ENCODE assay signal across 7 mouse cellular contexts in genomic region chr16:11013464-11014147, GRCm38 (mm10). TPM values are rescaled to one million over a fixed set of nuclear protein-coding genes. Genes with fewer than 3 reads are reported as not detected.
DNase-seq lines count a peak whose midpoint lies in the region; ATAC-seq and TF ChIP-seq lines count a peak whose summit lies in the region.
"Not testable (repeated sequence)": the region's sequence is repeated elsewhere in the genome, so short reads cannot be mapped to it uniquely, and the experiment has no call there.

No protein-coding gene starts in this region.

- not testable (repeated sequence) for H3K27me3 ChIP-seq in CH12.LX (replicated peaks); heart, embryonic 12.5 days (replicated peaks); lung, embryonic 15.5 days; spleen, adult 2 months (ENCODE audit: control insufficient read depth, insufficient read depth, low read length)

- H3K4me2 ChIP-seq in CH12.LX (ENCODE audit: insufficient read depth, low read depth, poor library complexity, severe bottlenecking) = peak overlapping the region; percentile 69
- not testable (repeated sequence) for H3K4me2 ChIP-seq in heart, embryonic 12.5 days; lung, embryonic 15.5 days

- TF ChIP-seq RAD21 in CH12.LX (IDR thresholded peaks at IDR 0.05; ENCODE audit: low read depth, low read length) = not testable (repeated sequence)

- 64% methylated on average over 15 of the region's 19 CpGs for WGBS in bone marrow, adult 2 months
- WGBS in heart, embryonic 12.5 days = 82% methylated on average over 14 of the region's 19 CpGs
- WGBS in lung, embryonic 15.5 days = 84% methylated on average over 12 of the region's 19 CpGs
- WGBS in spleen, adult 2 months = 90% methylated on average over 11 of the region's 19 CpGs

- DNase-seq in CD4-positive helper T cell, adult 2 months (ENCODE audit: low read depth, low spot score) = peak; percentile 55
- peak; percentile 66 for DNase-seq in CH12.LX (ENCODE audit: extremely low read depth)
- DNase-seq in spleen, adult 2 months (ENCODE audit: low read depth in 1 of 2, low spot score in 2 of 2) = not testable (repeated sequence)

- in situ Hi-C loops in CH12.LX (cut with MboI; ENCODE audit: low pct_ligation_motif_present, low pct_unique_long_range_greater_than_20kb, low sequenced_read_pairs) = not testable (repeated sequence)

- H3K9ac ChIP-seq in CH12.LX (ENCODE audit: insufficient read depth, low read depth) = peak overlapping the region; percentile 70
- not testable (repeated sequence) for H3K9ac ChIP-seq in heart, embryonic 12.5 days; lung, embryonic 15.5 days

- dilution Hi-C loops in CH12.LX (cut with MboI; ENCODE audit: extremely low pct_ligation_motif_present, extremely low pct_unique_long_range_greater_than_20kb, low sequenced_read_pairs) = not testable (repeated sequence)

- TF ChIP-seq POLR2A in CH12.LX (IDR thresholded peaks at IDR 0.05; ENCODE audit: low read depth, low read length) = peak; percentile 63
- TF ChIP-seq POLR2A in bone marrow, adult 2 months (IDR thresholded peaks at IDR 0.05; ENCODE audit: borderline replicate concordance, control insufficient read depth, low read depth, low read length); cortical plate, adult 2 months (IDR thresholded peaks at IDR 0.05; ENCODE audit: extremely low read depth, insufficient read depth, low read length); spleen, adult 2 months (IDR thresholded peaks at IDR 0.05; ENCODE audit: low read depth, low read length): not testable (repeated sequence)

- H3K4me3 ChIP-seq in CH12.LX (replicated peaks in 1 of 3; ENCODE audit: low read depth in 2 of 3, low read length in 2 of 3, poor library complexity in 1 of 3) = peak overlapping the region; percentile 3 to 50 (median 40)
- peak overlapping the region; percentile 35 for H3K4me3 ChIP-seq in bone marrow, adult 2 months (replicated peaks; ENCODE audit: control insufficient read depth, low read depth, low read length)
- not testable (repeated sequence) for H3K4me3 ChIP-seq in cortical plate, adult 2 months (ENCODE audit: insufficient read depth, low read length); heart, embryonic 12.5 days; lung, embryonic 15.5 days; spleen, adult 2 months (ENCODE audit: extremely low read depth, insufficient read depth, insufficient read length)

- ATAC-seq in heart, embryonic 12.5 days (ENCODE audit: insufficient number of reproducible peaks, low FRiP score); lung, embryonic 15.5 days (ENCODE audit: borderline replicate concordance, extremely low read depth, low FRiP score, low TSS enrichment): not testable (repeated sequence)

- H3K4me1 ChIP-seq in CH12.LX (ENCODE audit: control insufficient read depth in 1 of 2, insufficient read depth in 2 of 2) = peaks cover 45 to 87% of the 10 kb centered on the region in 2 experiments
- H3K4me1 ChIP-seq in bone marrow, adult 2 months (ENCODE audit: control insufficient read depth, insufficient read depth, low read length); cortical plate, adult 2 months (ENCODE audit: control insufficient read depth, insufficient read depth, low read length): not testable (repeated sequence)
- H3K4me1 ChIP-seq in heart, embryonic 12.5 days (replicated peaks) = peaks cover 44% of the 10 kb centered on the region
- peaks cover 39% of the 10 kb centered on the region for H3K4me1 ChIP-seq in lung, embryonic 15.5 days
- H3K4me1 ChIP-seq in spleen, adult 2 months (ENCODE audit: control insufficient read depth, insufficient read depth, insufficient read length) = peaks cover 12% of the 10 kb centered on the region; the same call in 1 of the 2 replicates

- H3K9me3 ChIP-seq in CH12.LX (replicated peaks; ENCODE audit: low read length); heart, embryonic 12.5 days (replicated peaks); lung, embryonic 15.5 days: not testable (repeated sequence)

- TF ChIP-seq CTCF in CH12.LX (conservative IDR thresholded peaks at IDR 0.05 in 1 of 2, IDR thresholded peaks at IDR 0.05 in 1 of 2; ENCODE audit: low read depth in 2 of 2, low read length in 2 of 2); bone marrow, adult 2 months (IDR thresholded peaks at IDR 0.05; ENCODE audit: control insufficient read depth, insufficient read depth, low read length); cortical plate, adult 2 months (IDR thresholded peaks at IDR 0.05; ENCODE audit: extremely low read depth, insufficient read depth, low read length); spleen, adult 2 months (IDR thresholded peaks at IDR 0.05; ENCODE audit: extremely low read depth, insufficient read depth, insufficient read length, insufficient replicate concordance): not testable (repeated sequence)

- peak overlapping the region; percentile 98 for H3K27ac ChIP-seq in CH12.LX (ENCODE audit: insufficient read depth, low read depth)
- H3K27ac ChIP-seq in bone marrow, adult 2 months (ENCODE audit: control insufficient read depth, insufficient read depth, low read depth, low read length, poor library complexity) = peak overlapping the region; percentile 90; the same call in 1 of the 2 replicates
- peak overlapping the region; percentile 96; the same call in 1 of the 2 replicates for H3K27ac ChIP-seq in cortical plate, adult 2 months (ENCODE audit: insufficient read depth, low read length)
- H3K27ac ChIP-seq in heart, embryonic 12.5 days (ENCODE audit: poor library complexity, severe bottlenecking) = 0 out of 2 replicates have a peak overlapping the region, but pooled peaks have one; percentile 55
- 0 out of 2 replicates have a peak overlapping the region, but pooled peaks have one; percentile 62 for H3K27ac ChIP-seq in lung, embryonic 15.5 days
- H3K27ac ChIP-seq in spleen, adult 2 months (ENCODE audit: insufficient read depth, low read length) = peak overlapping the region; percentile 59

- peak; percentile 16; the same call in 1 of the 2 replicates for TF ChIP-seq EP300 in CH12.LX (IDR thresholded peaks at IDR 0.05; ENCODE audit: low read length)

- not testable (repeated sequence) for H3K36me3 ChIP-seq in CH12.LX (replicated peaks in 1 of 2; ENCODE audit: control insufficient read depth in 1 of 2, insufficient read depth in 1 of 2, low read length in 1 of 2); heart, embryonic 12.5 days; lung, embryonic 15.5 days; spleen, adult 2 months (ENCODE audit: control insufficient read depth, insufficient read depth, low read length)

- not testable (repeated sequence) for H3K79me2 ChIP-seq in CH12.LX (replicated peaks; ENCODE audit: control insufficient read depth, extremely low read depth, insufficient read depth, poor library complexity, severe bottlenecking)

TF ChIP-seq in CH12.LX, 34 proteins besides CTCF, POLR2A, EP300 and RAD21 (continues in another document):
- TF ChIP-seq ZMIZ1 (IDR thresholded peaks at IDR 0.05; ENCODE audit: low read depth, low read length) = peak; percentile 79
- TF ChIP-seq MAFK (IDR thresholded peaks at IDR 0.05; ENCODE audit: insufficient replicate concordance, low read length) = 0 out of 2 replicates have a peak, but pooled peaks have one; percentile 9
- peak; percentile 72 for TF ChIP-seq MYC (IDR thresholded peaks at IDR 0.05; ENCODE audit: low read depth, low read length)
- TF ChIP-seq HCFC1 (IDR thresholded peaks at IDR 0.05; ENCODE audit: low read depth, low read length) = peak; percentile 48; the same call in 1 of the 2 replicates
- peak; percentile 88; the same call in 1 of the 2 replicates for TF ChIP-seq CHD1 (IDR thresholded peaks at IDR 0.05; ENCODE audit: low read depth, low read length)
- peak; percentile 66 for TF ChIP-seq NRF1 (IDR thresholded peaks at IDR 0.05; ENCODE audit: low read depth, low read length)
- TF ChIP-seq MXI1 (IDR thresholded peaks at IDR 0.05; ENCODE audit: low read depth, low read length) = peak; percentile 42; the same call in 1 of the 2 replicates
- TF ChIP-seq IRF4 (IDR thresholded peaks at IDR 0.05; ENCODE audit: low read depth, low read length) = 0 out of 2 replicates have a peak, but pooled peaks have one; percentile 19
- TF ChIP-seq TCF12 (IDR thresholded peaks at IDR 0.05; ENCODE audit: low read depth, low read length) = peak; percentile 67; the same call in 1 of the 2 replicates
- peak; percentile 3; the same call in 1 of the 2 replicates for TF ChIP-seq JUND (conservative IDR thresholded peaks at IDR 0.05; ENCODE audit: low read depth, low read length)
- peak; percentile 37; the same call in 1 of the 2 replicates for TF ChIP-seq MAX (IDR thresholded peaks at IDR 0.05; ENCODE audit: low read length)
- TF ChIP-seq BHLHE40 (IDR thresholded peaks at IDR 0.05; ENCODE audit: low read depth, low read length) = peak; percentile 31; the same call in 1 of the 2 replicates

RNA-seq across cellular contexts. Expression of gene Snn, which starts 47.1 kb away (rescaled TPM):
- total RNA-seq in CH12.LX (2012; rRNA removed) (34.0 and 38.8 TPM in 2 replicates), CH12.LX (2014; rRNA removed) (53.1 and 54.7 TPM in 2 replicates)
- polyA plus RNA-seq in CH12.LX (2012; ENCODE audit: insufficient read length, low read depth) = 93.8 and 104 TPM in 2 replicates
- polyA plus RNA-seq in bone marrow, adult 2 months (2011; ENCODE audit: insufficient read depth, insufficient read length, low replicate concordance, missing spikeins) = 12.6 and 21.6 TPM in 2 replicates
- 174 and 183 TPM in 2 replicates for polyA plus RNA-seq in cortical plate, adult 2 months (2012; rRNA removed)
- polyA plus RNA-seq in heart, embryonic 12.5 days (2016; fragmentation: Nextera tagmentation; extraction: Ambion mirVana) = 38.7 and 39.4 TPM in 2 replicates
- polyA plus RNA-seq in lung, embryonic 15.5 days (2015; fragmentation: Nextera tagmentation; extraction: Ambion mirVana) = 47.2 and 47.6 TPM in 2 replicates
- 129 and 155 TPM in 2 replicates for polyA plus RNA-seq in spleen, adult 2 months (2012; rRNA removed)

RNA-seq across cellular contexts. Expression of gene Litaf, which starts 52.4 kb away (rescaled TPM):
- total RNA-seq in CH12.LX (2012; rRNA removed) = 91.2 and 97.5 TPM in 2 replicates
- 151 and 154 TPM in 2 replicates for total RNA-seq in CH12.LX (2014; rRNA removed)
- polyA plus RNA-seq in CH12.LX (2012; ENCODE audit: insufficient read length, low read depth) = 161 and 178 TPM in 2 replicates
- polyA plus RNA-seq in bone marrow, adult 2 months (2011; ENCODE audit: insufficient read depth, insufficient read length, low replicate concordance, missing spikeins) = 21.6 and 41.1 TPM in 2 replicates
- 37.0 and 45.0 TPM in 2 replicates for polyA plus RNA-seq in cortical plate, adult 2 months (2012; rRNA removed)
- polyA plus RNA-seq in heart, embryonic 12.5 days (2016; fragmentation: Nextera tagmentation; extraction: Ambion mirVana) = 63.6 and 64.5 TPM in 2 replicates
- 109 and 111 TPM in 2 replicates for polyA plus RNA-seq in lung, embryonic 15.5 days (2015; fragmentation: Nextera tagmentation; extraction: Ambion mirVana)
- 115 and 171 TPM in 2 replicates for polyA plus RNA-seq in spleen, adult 2 months (2012; rRNA removed)
